Mouse (Mus musculus): ENCODE measurements around the gene Tgfa.

DNA sequence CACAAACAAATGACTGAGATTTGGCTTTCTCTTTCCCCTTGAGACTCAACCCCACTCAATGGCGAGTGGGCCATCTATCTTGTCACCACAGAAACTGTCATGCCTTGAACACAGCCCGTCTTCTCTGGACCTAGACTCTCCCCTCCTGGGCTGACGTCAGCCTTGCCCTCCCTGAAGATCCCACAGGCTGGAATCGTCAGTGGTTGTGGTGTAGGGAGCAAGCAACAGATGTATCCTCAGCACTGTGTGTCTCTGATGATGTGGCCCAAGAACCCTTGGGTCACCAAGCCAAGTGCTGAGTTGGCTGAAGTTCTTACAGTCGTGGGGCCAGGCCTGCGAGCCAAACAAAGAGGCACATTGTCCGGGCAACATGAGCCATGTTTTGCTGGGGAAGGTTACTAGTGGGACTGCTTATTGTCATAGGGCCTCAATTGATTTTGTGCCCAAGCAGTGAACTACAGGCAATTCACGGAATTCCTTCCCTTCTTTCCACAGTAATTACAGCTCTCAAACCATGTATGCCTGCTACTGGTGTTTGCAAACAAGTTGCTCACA lies 41.5 kb upstream of the Tgfa start:
- no peak for TF ChIP-seq POLR2A (IDR thresholded peaks at IDR 0.05; ENCODE audit: insufficient read depth, low read depth, low read length)
- no peak for TF ChIP-seq CTCF (IDR thresholded peaks at IDR 0.05)
- no peak for TF ChIP-seq EP300 (IDR thresholded peaks at IDR 0.05; ENCODE audit: insufficient read depth, low read depth, low read length)
